Mouse (Mus musculus): ENCODE data around the gene Zbtb20. TPM values are rescaled to one million over a fixed set of nuclear protein-coding genes. Genes with fewer than 3 reads are reported as not detected.

The Zbtb20 gene
- polyA plus RNA-seq, 1 experiment, result 4.0 TPM

DNA sequence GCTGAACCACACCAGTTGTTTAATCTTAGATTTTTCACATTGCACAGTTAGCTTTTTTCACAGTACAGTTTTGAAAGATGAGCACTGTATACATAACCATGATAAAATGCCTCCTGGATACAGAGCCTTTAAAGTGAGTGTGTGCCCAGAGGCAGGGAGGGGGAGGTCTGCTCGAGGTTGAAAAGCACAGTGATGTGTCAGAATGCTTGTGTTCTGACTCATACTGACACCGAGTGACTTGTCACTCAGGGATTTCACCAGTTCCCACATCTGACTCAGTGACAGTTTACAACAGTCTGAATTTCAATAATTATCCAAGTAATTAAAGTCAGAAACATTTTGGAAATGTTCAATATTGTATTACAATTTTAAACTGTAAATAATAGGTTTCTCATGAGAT, 377.4 kb downstream of the Zbtb20 start:
- TF ChIP-seq MYOD1 (IDR thresholded peaks at IDR 0.05; ENCODE audit: control insufficient read depth, insufficient read length, low read depth), result peak; percentile 25
- TF ChIP-seq MAX (IDR thresholded peaks at IDR 0.05), result no peak
- no peak for TF ChIP-seq USF1 (IDR thresholded peaks at IDR 0.05; ENCODE audit: low read depth)
- no peak for TF ChIP-seq MYOG (IDR thresholded peaks at IDR 0.05; ENCODE audit: control insufficient read depth, extremely low read depth, insufficient read length)
- TF ChIP-seq CEBPB (IDR thresholded peaks at IDR 0.05; ENCODE audit: low read depth), result peak; percentile 8
- TF ChIP-seq FOSL1 (IDR thresholded peaks at IDR 0.05; ENCODE audit: insufficient read depth, low read length, poor library complexity, severe bottlenecking), result peak; percentile 95
- TF ChIP-seq CTCF (IDR thresholded peaks at IDR 0.05; ENCODE audit: control insufficient read depth, insufficient read depth, insufficient read length), result no peak
- Histone ChIP-seq H3K36me3 (ENCODE audit: control insufficient read depth, insufficient read depth) (no peaks in the 10 kb centered on the region), H3K79me2 (ENCODE audit: control insufficient read depth, insufficient read depth) (no peaks in the 10 kb centered on the region), H3K4me3 (ENCODE audit: insufficient read depth, poor library complexity, severe bottlenecking) (no peak overlapping the region), H3K79me3 (ENCODE audit: low read depth) (no peaks in the 10 kb centered on the region), H3K27me3 (ENCODE audit: control insufficient read depth, insufficient read depth, insufficient read length) (no peaks in the 10 kb centered on the region), H3ac (ENCODE audit: control insufficient read depth, insufficient read length, low read depth) (no peak overlapping the region)

DNA sequence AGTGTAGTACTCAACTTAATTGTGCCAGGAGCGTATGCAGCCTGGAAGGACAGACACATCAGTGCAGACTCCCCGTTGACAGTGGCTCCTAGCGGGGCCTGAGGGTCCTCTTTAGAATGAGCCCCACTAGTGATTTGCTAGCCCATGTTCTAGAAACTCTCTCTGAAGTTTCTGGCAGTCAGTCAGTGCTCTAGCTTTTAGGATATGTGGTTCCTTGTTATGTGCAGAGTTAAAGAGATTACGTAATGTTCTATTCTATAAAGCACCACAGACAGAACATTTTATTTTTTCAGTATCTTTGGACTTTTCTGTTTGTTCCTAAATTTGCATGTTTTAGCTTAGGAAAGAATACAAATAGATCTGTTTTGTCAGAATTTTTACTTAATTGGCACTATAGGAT, 378.1 kb downstream of the Zbtb20 start:
- H3K79me2 ChIP-seq (ENCODE audit: control insufficient read depth, insufficient read depth), result no peaks in the 10 kb centered on the region
- H3K27me3 ChIP-seq (ENCODE audit: control insufficient read depth, insufficient read depth, insufficient read length), result no peaks in the 10 kb centered on the region
- H3K4me3 ChIP-seq (ENCODE audit: insufficient read depth, poor library complexity, severe bottlenecking), result no peak overlapping the region
- no peaks in the 10 kb centered on the region for H3K79me3 ChIP-seq (ENCODE audit: low read depth)
- H3K36me3 ChIP-seq (ENCODE audit: control insufficient read depth, insufficient read depth), result no peaks in the 10 kb centered on the region
- H3ac ChIP-seq (ENCODE audit: control insufficient read depth, insufficient read length, low read depth), result no peak overlapping the region
- no peak for TF ChIP-seq USF1 (IDR thresholded peaks at IDR 0.05; ENCODE audit: low read depth)
- no peak for TF ChIP-seq CTCF (IDR thresholded peaks at IDR 0.05; ENCODE audit: control insufficient read depth, insufficient read depth, insufficient read length)
- no peak for TF ChIP-seq MAX (IDR thresholded peaks at IDR 0.05)
- TF ChIP-seq MYOD1 (IDR thresholded peaks at IDR 0.05; ENCODE audit: control insufficient read depth, insufficient read length, low read depth), result no peak
- no peak for TF ChIP-seq MYOG (IDR thresholded peaks at IDR 0.05; ENCODE audit: control insufficient read depth, extremely low read depth, insufficient read length)
- TF ChIP-seq FOSL1 (IDR thresholded peaks at IDR 0.05; ENCODE audit: insufficient read depth, low read length, poor library complexity, severe bottlenecking), result no peak
- TF ChIP-seq CEBPB (IDR thresholded peaks at IDR 0.05; ENCODE audit: low read depth), result no peak

DNA sequence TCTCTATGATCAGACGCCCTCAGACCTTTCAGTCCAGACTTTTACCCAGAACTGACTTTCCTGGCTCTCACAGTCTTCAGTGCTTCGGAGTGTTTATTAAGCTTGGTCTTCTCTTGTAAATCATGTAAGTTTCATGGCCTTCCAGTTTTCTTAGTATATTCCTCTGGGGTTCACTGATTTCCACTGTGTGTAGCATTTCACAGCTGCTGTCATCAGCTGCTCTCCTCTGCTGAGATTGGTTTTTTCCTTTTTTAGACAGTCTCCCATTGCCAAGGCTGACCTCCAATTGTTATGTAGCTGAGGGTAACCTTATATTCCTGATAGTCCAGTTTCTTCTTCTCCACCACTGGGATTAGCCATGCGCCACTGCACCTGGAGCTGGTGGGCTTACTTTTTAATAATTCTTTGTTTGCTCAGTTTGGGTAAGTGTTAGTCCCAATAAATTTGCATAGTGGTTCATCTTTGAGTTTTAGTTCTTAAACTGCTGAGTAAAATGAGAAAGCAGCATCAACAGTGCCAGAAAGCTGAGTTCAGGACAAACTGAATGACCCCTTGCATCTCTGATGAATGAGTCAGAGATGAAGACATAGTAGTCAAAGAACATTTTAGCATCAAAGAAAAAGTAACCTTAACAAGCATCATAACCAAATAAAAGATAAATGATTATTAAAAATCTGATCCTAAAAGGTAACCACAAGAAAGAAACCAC, 380.7 kb downstream of the Zbtb20 start:
- Histone ChIP-seq H3K79me3 (ENCODE audit: low read depth) (no peaks in the 10 kb centered on the region), H3K27me3 (ENCODE audit: control insufficient read depth, insufficient read depth, insufficient read length) (no peaks in the 10 kb centered on the region), H3K36me3 (ENCODE audit: control insufficient read depth, insufficient read depth) (no peaks in the 10 kb centered on the region), H3K79me2 (ENCODE audit: control insufficient read depth, insufficient read depth) (no peaks in the 10 kb centered on the region), H3ac (ENCODE audit: control insufficient read depth, insufficient read length, low read depth) (no peak overlapping the region), H3K4me3 (ENCODE audit: insufficient read depth, poor library complexity, severe bottlenecking) (no peak overlapping the region)
- TF ChIP-seq MYOD1 (IDR thresholded peaks at IDR 0.05; ENCODE audit: control insufficient read depth, insufficient read length, low read depth) (no peak), CTCF (IDR thresholded peaks at IDR 0.05; ENCODE audit: control insufficient read depth, insufficient read depth, insufficient read length) (no peak), MYOG (IDR thresholded peaks at IDR 0.05; ENCODE audit: control insufficient read depth, extremely low read depth, insufficient read length) (no peak), CEBPB (IDR thresholded peaks at IDR 0.05; ENCODE audit: low read depth) (no peak), USF1 (IDR thresholded peaks at IDR 0.05; ENCODE audit: low read depth) (no peak), MAX (IDR thresholded peaks at IDR 0.05) (no peak), FOSL1 (IDR thresholded peaks at IDR 0.05; ENCODE audit: insufficient read depth, low read length, poor library complexity, severe bottlenecking) (no peak)

DNA sequence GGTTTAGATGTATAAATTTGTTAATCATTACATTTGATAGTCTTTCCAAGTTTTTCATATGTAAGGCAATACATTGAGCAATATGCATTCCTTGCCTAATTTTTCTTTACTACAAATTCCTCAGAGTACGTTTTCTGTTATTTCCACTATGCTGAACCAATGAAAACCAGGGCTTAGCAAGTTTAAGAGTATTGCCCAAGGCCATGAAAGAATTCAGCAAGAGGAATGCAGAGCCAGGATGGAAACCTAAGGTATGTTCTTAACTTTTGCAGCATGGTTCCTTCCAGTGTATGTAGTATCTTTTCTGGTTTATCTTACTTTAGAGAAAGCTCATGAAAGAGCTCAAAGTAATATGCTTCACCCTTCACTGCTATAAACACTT, 381.2 kb downstream of the Zbtb20 start:
- Histone ChIP-seq H3K4me3 (ENCODE audit: insufficient read depth, poor library complexity, severe bottlenecking) (no peak overlapping the region), H3K27me3 (ENCODE audit: control insufficient read depth, insufficient read depth, insufficient read length) (no peaks in the 10 kb centered on the region), H3K79me3 (ENCODE audit: low read depth) (no peaks in the 10 kb centered on the region), H3K36me3 (ENCODE audit: control insufficient read depth, insufficient read depth) (no peaks in the 10 kb centered on the region), H3ac (ENCODE audit: control insufficient read depth, insufficient read length, low read depth) (no peak overlapping the region), H3K79me2 (ENCODE audit: control insufficient read depth, insufficient read depth) (no peaks in the 10 kb centered on the region)
- TF ChIP-seq USF1 (IDR thresholded peaks at IDR 0.05; ENCODE audit: low read depth), result no peak
- TF ChIP-seq CEBPB (IDR thresholded peaks at IDR 0.05; ENCODE audit: low read depth), result peak; percentile 26
- TF ChIP-seq MYOD1 (IDR thresholded peaks at IDR 0.05; ENCODE audit: control insufficient read depth, insufficient read length, low read depth), result no peak
- no peak for TF ChIP-seq CTCF (IDR thresholded peaks at IDR 0.05; ENCODE audit: control insufficient read depth, insufficient read depth, insufficient read length)

DNA sequence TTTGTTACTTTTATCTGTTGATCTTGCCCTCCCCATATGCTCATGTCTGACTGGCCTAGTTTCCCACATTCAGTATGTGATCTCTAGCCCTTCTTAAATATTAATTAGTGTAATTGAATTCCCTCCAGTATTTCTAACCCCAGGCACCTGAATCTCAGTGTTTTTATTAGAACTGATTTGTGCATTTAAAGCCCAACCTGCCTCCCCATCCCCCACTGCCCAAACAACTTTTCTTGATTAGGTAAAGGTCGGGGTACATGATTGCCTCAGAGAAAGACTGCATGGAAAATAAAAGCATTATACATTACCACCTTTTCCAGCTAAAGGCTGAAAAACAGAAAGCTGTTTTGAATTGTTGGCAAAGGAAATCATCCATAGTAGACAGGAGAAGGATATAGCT, 383.8 kb downstream of the Zbtb20 start:
- Histone ChIP-seq H3K27me3 (ENCODE audit: control insufficient read depth, insufficient read depth, insufficient read length) (no peaks in the 10 kb centered on the region), H3ac (ENCODE audit: control insufficient read depth, insufficient read length, low read depth) (no peak overlapping the region), H3K79me2 (ENCODE audit: control insufficient read depth, insufficient read depth) (no peaks in the 10 kb centered on the region), H3K36me3 (ENCODE audit: control insufficient read depth, insufficient read depth) (no peaks in the 10 kb centered on the region), H3K4me3 (ENCODE audit: insufficient read depth, poor library complexity, severe bottlenecking) (no peak overlapping the region), H3K79me3 (ENCODE audit: low read depth) (no peaks in the 10 kb centered on the region)
- TF ChIP-seq CEBPB (IDR thresholded peaks at IDR 0.05; ENCODE audit: low read depth), result no peak
- TF ChIP-seq CTCF (IDR thresholded peaks at IDR 0.05; ENCODE audit: control insufficient read depth, insufficient read depth, insufficient read length), result no peak
- no peak for TF ChIP-seq USF1 (IDR thresholded peaks at IDR 0.05; ENCODE audit: low read depth)
- TF ChIP-seq MAX (IDR thresholded peaks at IDR 0.05), result no peak
- TF ChIP-seq FOSL1 (IDR thresholded peaks at IDR 0.05; ENCODE audit: insufficient read depth, low read length, poor library complexity, severe bottlenecking), result no peak
- TF ChIP-seq MYOD1 (IDR thresholded peaks at IDR 0.05; ENCODE audit: control insufficient read depth, insufficient read length, low read depth), result no peak
- no peak for TF ChIP-seq MYOG (IDR thresholded peaks at IDR 0.05; ENCODE audit: control insufficient read depth, extremely low read depth, insufficient read length)

DNA sequence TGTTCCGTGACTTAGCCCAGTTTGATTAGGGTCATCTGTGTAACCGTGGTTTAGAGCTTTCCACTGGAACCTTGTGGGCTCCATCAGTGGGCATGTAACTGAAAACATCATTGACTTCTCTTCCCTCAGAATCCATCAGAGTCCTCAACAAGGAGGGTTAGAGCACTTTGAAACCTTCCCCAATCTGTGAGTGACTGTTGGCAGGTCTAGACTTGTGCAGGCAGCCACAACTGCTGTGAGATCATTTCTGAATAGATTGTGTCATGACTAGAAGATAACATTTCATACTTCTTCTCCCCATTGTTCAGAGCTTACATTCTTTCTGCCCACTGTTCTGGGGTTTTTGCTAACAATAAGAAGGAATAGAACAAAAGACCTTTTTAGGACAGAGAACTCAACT, 385.2 kb downstream of the Zbtb20 start:
- no peak for TF ChIP-seq USF1 (IDR thresholded peaks at IDR 0.05; ENCODE audit: low read depth)
- no peak for TF ChIP-seq MYOD1 (IDR thresholded peaks at IDR 0.05; ENCODE audit: control insufficient read depth, insufficient read length, low read depth)
- no peak for TF ChIP-seq FOSL1 (IDR thresholded peaks at IDR 0.05; ENCODE audit: insufficient read depth, low read length, poor library complexity, severe bottlenecking)
- TF ChIP-seq MYOG (IDR thresholded peaks at IDR 0.05; ENCODE audit: control insufficient read depth, extremely low read depth, insufficient read length), result no peak
- no peak for TF ChIP-seq CEBPB (IDR thresholded peaks at IDR 0.05; ENCODE audit: low read depth)
- no peak for TF ChIP-seq MAX (IDR thresholded peaks at IDR 0.05)
- TF ChIP-seq CTCF (IDR thresholded peaks at IDR 0.05; ENCODE audit: control insufficient read depth, insufficient read depth, insufficient read length), result no peak
- Histone ChIP-seq H3K36me3 (ENCODE audit: control insufficient read depth, insufficient read depth) (no peaks in the 10 kb centered on the region), H3K27me3 (ENCODE audit: control insufficient read depth, insufficient read depth, insufficient read length) (no peaks in the 10 kb centered on the region), H3ac (ENCODE audit: control insufficient read depth, insufficient read length, low read depth) (no peak overlapping the region), H3K79me2 (ENCODE audit: control insufficient read depth, insufficient read depth) (no peaks in the 10 kb centered on the region), H3K4me3 (ENCODE audit: insufficient read depth, poor library complexity, severe bottlenecking) (no peak overlapping the region), H3K79me3 (ENCODE audit: low read depth) (no peaks in the 10 kb centered on the region)

All from C2C12 (cell line).